Mouse (Mus musculus): ENCODE measurements around the gene Trf. TPM values are rescaled to one million over a fixed set of nuclear protein-coding genes. Genes with fewer than 3 reads are reported as not detected.
A peak's percentile ranks its signal among the peaks of the same experiment; 100 is the strongest.
"Not testable (repeated sequence)": the region's sequence is repeated elsewhere in the genome, so short reads cannot be mapped to it uniquely, and the experiment has no call there.

Trf gene
- polyA plus RNA-seq, 1 experiment from 2014 or later: 20.0 TPM

GRCm38 (mm10) chr9:103180303-103180702 is 49.9 kb downstream of the Trf start:
- peak overlapping the region; percentile 49 for H3K4me2 ChIP-seq (replicated peaks)
- H3K9ac ChIP-seq: no peak overlapping the region; the same call in 1 of the 2 replicates
- 68% methylated on average over 3 of the region's 3 CpGs for WGBS
- 0 out of 2 replicates have a peak overlapping the region, but pooled peaks have one; percentile 20 for H3K4me3 ChIP-seq
- H3K36me3 ChIP-seq: peaks cover 31% of the 10 kb centered on the region
- ATAC-seq (ENCODE audit: low FRiP score): 0 out of 2 replicates have a peak, but pooled peaks have one; percentile 26
- no peaks in the 10 kb centered on the region for H3K27me3 ChIP-seq
- peak overlapping the region; percentile 5; the same call in 1 of the 2 replicates for H3K27ac ChIP-seq
- peaks cover 19% of the 10 kb centered on the region for H3K4me1 ChIP-seq
- no peaks in the 10 kb centered on the region for H3K9me3 ChIP-seq (replicated peaks)

DNA sequence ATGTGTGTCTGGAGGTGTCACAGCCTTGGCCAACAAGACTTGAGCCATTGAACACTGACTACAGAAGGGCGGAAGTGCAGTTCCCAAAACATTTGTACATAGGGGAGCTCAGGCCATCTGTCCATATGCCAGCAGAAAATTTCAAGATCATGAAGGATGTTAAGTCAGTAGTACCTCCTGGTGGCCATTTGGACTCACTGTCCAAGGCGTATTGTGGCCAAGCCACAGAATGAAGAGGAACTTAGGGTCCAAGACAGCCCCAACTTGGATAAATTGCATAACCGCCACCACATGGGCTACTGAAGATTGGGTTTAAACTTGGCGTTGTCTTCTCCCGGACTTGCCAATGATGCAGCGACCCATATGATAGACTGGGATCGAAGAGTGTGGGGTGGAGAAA is 54.6 kb downstream of the Trf start:
- Histone ChIP-seq H3K9ac (no peak overlapping the region), H3K4me1 (peaks cover 14% of the 10 kb centered on the region), H3K4me3 (no peak overlapping the region), H3K27me3 (no peaks in the 10 kb centered on the region), H3K4me2 (replicated peaks) (no peak overlapping the region), H3K27ac (no peak overlapping the region), H3K36me3 (peaks cover 52% of the 10 kb centered on the region), H3K9me3 (replicated peaks) (no peaks in the 10 kb centered on the region)
- WGBS: 96% methylated on average over 7 of the region's 7 CpGs
- no peak for ATAC-seq (ENCODE audit: low FRiP score)

- no peak overlapping the region for H3K4me2 ChIP-seq (replicated peaks)
- H3K9ac ChIP-seq: no peak overlapping the region
- H3K9me3 ChIP-seq (replicated peaks): no peaks in the 10 kb centered on the region
- no peak overlapping the region for H3K4me3 ChIP-seq
- H3K36me3 ChIP-seq: peaks cover 53% of the 10 kb centered on the region
- H3K27me3 ChIP-seq: no peaks in the 10 kb centered on the region
- WGBS: 58% methylated on average over 6 of the region's 6 CpGs
- no peak overlapping the region for H3K27ac ChIP-seq
- peaks cover 6% of the 10 kb centered on the region for H3K4me1 ChIP-seq
- no peak for ATAC-seq (ENCODE audit: low FRiP score)
Observed at GRCm38 (mm10) chr9:103174771-103175519, 55.3 kb downstream of the Trf start.

- Histone ChIP-seq H3K4me2 (replicated peaks) (no peak overlapping the region), H3K9ac (no peak overlapping the region), H3K27ac (no peak overlapping the region), H3K9me3 (replicated peaks) (no peaks in the 10 kb centered on the region), H3K27me3 (no peaks in the 10 kb centered on the region), H3K4me3 (no peak overlapping the region), H3K36me3 (peaks cover 86% of the 10 kb centered on the region), H3K4me1 (no peaks in the 10 kb centered on the region)
- no peak for ATAC-seq (ENCODE audit: low FRiP score)
- 77% methylated on average over 7 of the region's 7 CpGs for WGBS
Observed at GRCm38 (mm10) chr9:103168771-103169170, 61.5 kb downstream of the Trf start.

DNA sequence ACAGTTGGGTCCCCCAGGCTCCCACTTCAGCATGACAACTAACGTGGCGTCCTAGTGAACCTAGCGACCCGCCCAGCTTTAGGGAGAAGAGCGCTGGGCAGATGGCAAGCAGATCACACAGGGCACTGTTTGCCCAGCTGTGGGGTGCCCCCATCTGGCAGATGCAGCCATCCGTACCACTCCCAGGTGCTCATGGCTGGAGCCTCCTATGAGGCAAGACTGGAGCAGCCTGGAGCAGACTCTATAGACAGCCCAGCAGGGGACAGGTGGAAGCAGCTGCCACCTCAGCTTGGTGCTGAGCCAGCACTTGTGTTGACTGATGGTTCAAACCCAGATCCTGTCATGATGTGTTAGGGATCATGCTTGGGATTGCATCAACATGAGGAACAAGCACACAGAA is 62.2 kb downstream of the Trf start:
- Histone ChIP-seq H3K4me1 (0 out of 2 replicates have a peak, but pooled peaks cover under 1% of the 10 kb centered on the region), H3K4me3 (no peak overlapping the region), H3K27me3 (no peaks in the 10 kb centered on the region), H3K4me2 (replicated peaks) (no peak overlapping the region), H3K9ac (no peak overlapping the region), H3K27ac (no peak overlapping the region), H3K36me3 (peaks cover 86% of the 10 kb centered on the region), H3K9me3 (replicated peaks) (no peaks in the 10 kb centered on the region)
- ATAC-seq (ENCODE audit: low FRiP score): peak; percentile 56; the same call in 1 of the 2 replicates
- WGBS: 72% methylated on average over 6 of the region's 6 CpGs

DNA sequence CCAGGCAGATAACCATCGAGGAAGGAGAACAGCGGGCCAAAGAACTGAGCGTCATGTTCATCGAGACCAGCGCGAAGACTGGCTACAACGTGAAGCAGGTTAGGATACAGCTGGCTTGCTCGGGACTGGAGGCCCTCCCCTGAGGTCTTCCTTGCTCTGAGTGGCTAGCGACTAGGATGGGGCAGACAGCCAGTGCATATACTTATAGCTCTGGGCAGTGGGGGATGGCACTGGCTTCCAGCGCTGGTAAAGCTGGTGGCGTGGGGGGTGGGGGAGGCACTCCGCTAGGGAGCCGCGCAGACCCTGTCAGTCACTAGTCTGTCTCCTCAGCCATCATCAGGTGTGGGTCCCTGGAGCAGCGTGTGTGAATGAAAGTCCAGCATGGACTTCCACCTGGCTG is 66.4 kb downstream of the Trf start:
- H3K4me2 ChIP-seq (replicated peaks): no peak overlapping the region
- no peak for ATAC-seq (ENCODE audit: low FRiP score)
- no peaks in the 10 kb centered on the region for H3K9me3 ChIP-seq (replicated peaks)
- 0 out of 2 replicates have a peak, but pooled peaks cover 6% of the 10 kb centered on the region for H3K4me1 ChIP-seq
- peak overlapping the region; percentile 1; the same call in 1 of the 2 replicates for H3K27ac ChIP-seq
- no peak overlapping the region for H3K4me3 ChIP-seq
- 76% methylated on average over 15 of the region's 15 CpGs for WGBS
- peaks cover 75% of the 10 kb centered on the region for H3K36me3 ChIP-seq
- H3K9ac ChIP-seq: no peak overlapping the region
- H3K27me3 ChIP-seq: no peaks in the 10 kb centered on the region

GRCm38 (mm10) chr9:103155158-103155557 is 75.1 kb downstream of the Trf start:
- not testable (repeated sequence) for H3K4me2 ChIP-seq (replicated peaks); H3K4me1 ChIP-seq; H3K9ac ChIP-seq; H3K27me3 ChIP-seq; H3K27ac ChIP-seq; H3K9me3 ChIP-seq (replicated peaks); H3K4me3 ChIP-seq; ATAC-seq (ENCODE audit: low FRiP score)
- peaks cover 12% of the 10 kb centered on the region; the same call in 1 of the 2 replicates for H3K36me3 ChIP-seq
- WGBS: 91% methylated on average over 7 of the region's 7 CpGs

DNA sequence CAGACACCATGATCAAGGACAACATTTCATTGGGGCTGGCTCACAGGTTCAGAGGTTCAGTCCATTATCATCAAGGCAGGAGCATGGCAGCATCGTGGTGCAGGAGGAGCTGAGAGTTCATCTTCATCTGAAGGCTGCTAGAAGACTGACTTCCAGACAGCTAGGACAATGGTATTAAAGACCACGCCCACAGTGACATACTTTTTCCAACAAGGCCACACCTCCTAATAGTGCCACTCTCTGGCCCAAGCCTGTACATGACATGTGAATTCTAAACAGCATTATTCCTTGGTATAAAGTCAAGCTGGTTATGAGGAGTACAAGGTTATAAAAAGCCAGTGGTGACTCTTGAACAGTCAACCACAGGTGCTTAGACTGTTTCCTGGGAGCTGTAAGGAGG is 75.7 kb downstream of the Trf start:
- no peak for ATAC-seq (ENCODE audit: low FRiP score)
- H3K4me2 ChIP-seq (replicated peaks): no peak overlapping the region
- no peak overlapping the region for H3K4me3 ChIP-seq
- no peak overlapping the region for H3K9ac ChIP-seq
- H3K4me1 ChIP-seq: peaks cover 6% of the 10 kb centered on the region; the same call in 1 of the 2 replicates
- no peaks in the 10 kb centered on the region for H3K27me3 ChIP-seq
- 91% methylated on average over 2 of the region's 2 CpGs for WGBS
- H3K36me3 ChIP-seq: peaks cover 13% of the 10 kb centered on the region; the same call in 1 of the 2 replicates
- H3K27ac ChIP-seq: no peak overlapping the region
- H3K9me3 ChIP-seq (replicated peaks): no peaks in the 10 kb centered on the region

Other genes with a start within 250 kb of the Trf start
- 1.1 and 1.7 TPM in 2 replicates for gene Slco2a1, start 241.7 kb downstream of the Trf start, polyA plus RNA-seq (2016; fragmentation: Nextera tagmentation; extraction: Ambion mirVana)
- gene Rab6b, start 118.7 kb downstream of the Trf start, polyA plus RNA-seq (2016; fragmentation: Nextera tagmentation; extraction: Ambion mirVana): 58.0 and 62.5 TPM in 2 replicates
- gene Srprb, start 28.3 kb downstream of the Trf start, polyA plus RNA-seq (2016; fragmentation: Nextera tagmentation; extraction: Ambion mirVana): 47.6 and 49.5 TPM in 2 replicates
- gene Gm20425, start 137 bp downstream of the Trf start, polyA plus RNA-seq (2016; fragmentation: Nextera tagmentation; extraction: Ambion mirVana): 3.8 and 6.1 TPM in 2 replicates
- 3.4 and 3.5 TPM in 2 replicates for gene 1300017J02Rik, start 74.6 kb upstream of the Trf start, polyA plus RNA-seq (2016; fragmentation: Nextera tagmentation; extraction: Ambion mirVana)
- gene Topbp1, start 74.8 kb upstream of the Trf start, polyA plus RNA-seq (2016; fragmentation: Nextera tagmentation; extraction: Ambion mirVana): 56.2 and 59.1 TPM in 2 replicates
- gene Cdv3, start 135.4 kb upstream of the Trf start, polyA plus RNA-seq (2016; fragmentation: Nextera tagmentation; extraction: Ambion mirVana): 101 and 110 TPM in 2 replicates
- gene Bfsp2, start 250.0 kb upstream of the Trf start, polyA plus RNA-seq (2016; fragmentation: Nextera tagmentation; extraction: Ambion mirVana): 2.1 and 2.2 TPM in 2 replicates

Data from hindbrain, embryonic 12.5 days (tissue).